Mouse (Mus musculus): ENCODE results near the gene Hepacam. TPM values are rescaled to one million over a fixed set of nuclear protein-coding genes. Genes with fewer than 3 reads are reported as not detected.

Gene Hepacam
- total RNA-seq, 1 experiment: 0.36 TPM

DNA sequence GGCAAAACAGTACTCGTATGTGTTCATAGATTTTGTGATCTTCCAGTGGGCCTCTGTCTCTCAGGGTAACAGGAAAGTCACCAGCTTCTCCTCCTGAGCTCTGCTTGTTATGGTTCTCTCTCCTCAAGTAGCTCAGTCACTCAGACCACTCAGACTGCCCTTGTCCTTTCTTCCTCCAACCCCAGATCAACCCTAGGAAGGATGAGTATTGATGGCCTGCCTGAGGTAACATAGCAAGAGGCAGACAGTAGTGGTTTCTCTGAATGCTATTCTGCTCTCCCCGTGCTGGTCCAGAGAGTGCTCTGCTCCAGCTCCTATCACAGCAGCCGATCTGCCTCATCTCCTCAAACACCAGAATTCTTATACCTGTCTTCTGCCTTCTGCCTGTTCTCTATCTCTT, 3.6 kb upstream of the Hepacam start:
- H3K27ac ChIP-seq (ENCODE audit: insufficient read depth, low read depth, low read length, poor library complexity, severe bottlenecking): no peak overlapping the region
- H3K36me3 ChIP-seq (ENCODE audit: control insufficient read depth, insufficient read depth, low read length, poor library complexity, severe bottlenecking): no peaks in the 10 kb centered on the region
- H3K4me1 ChIP-seq (ENCODE audit: control insufficient read depth in 2 of 2, insufficient read depth in 2 of 2, low read length in 2 of 2, poor library complexity in 1 of 2): peaks cover 0 to 4% of the 10 kb centered on the region in 2 experiments; a peak in 2 of 4 replicates
- DNase-seq (ENCODE audit: low read depth, low spot score): no peak
- no peak overlapping the region for H3K4me3 ChIP-seq (ENCODE audit: insufficient read depth in 1 of 2, low read depth in 1 of 2, low read length in 2 of 2, poor library complexity in 1 of 2, severe bottlenecking in 1 of 2)
- TF ChIP-seq MAFK (IDR thresholded peaks at IDR 0.05; ENCODE audit: insufficient read depth, low read depth, low read length): no peak
- no peak for TF ChIP-seq HCFC1 (IDR thresholded peaks at IDR 0.05; ENCODE audit: borderline replicate concordance, insufficient read depth, low read length)
- no peak for TF ChIP-seq ZNF384 (IDR thresholded peaks at IDR 0.05; ENCODE audit: low read depth, low read length)
- TF ChIP-seq CHD2 (IDR thresholded peaks at IDR 0.05; ENCODE audit: low read depth, low read length): no peak
- no peak for TF ChIP-seq ZC3H11A (IDR thresholded peaks at IDR 0.05; ENCODE audit: borderline replicate concordance, low read depth, low read length)
- in situ Hi-C loops (cut with MboI; ENCODE audit: low sequenced_read_pairs in 2 of 2, unreplicated experiment in 2 of 2): no loop called here
- no peak overlapping the region for H3K9ac ChIP-seq (ENCODE audit: insufficient read depth, low read depth, low read length, poor library complexity, severe bottlenecking)
- H3K9me3 ChIP-seq (ENCODE audit: control insufficient read depth, insufficient read depth, low read depth, low read length): no peaks in the 10 kb centered on the region

- H3K4me1 ChIP-seq (ENCODE audit: control insufficient read depth in 2 of 2, insufficient read depth in 2 of 2, low read length in 2 of 2, poor library complexity in 1 of 2): peaks cover 0 to 2% of the 10 kb centered on the region in 2 experiments; a peak in 2 of 4 replicates
- TF ChIP-seq MAFK (IDR thresholded peaks at IDR 0.05; ENCODE audit: insufficient read depth, low read depth, low read length) (no peak), CHD2 (IDR thresholded peaks at IDR 0.05; ENCODE audit: low read depth, low read length) (no peak), ZNF384 (IDR thresholded peaks at IDR 0.05; ENCODE audit: low read depth, low read length) (no peak), ZC3H11A (IDR thresholded peaks at IDR 0.05; ENCODE audit: borderline replicate concordance, low read depth, low read length) (no peak), HCFC1 (IDR thresholded peaks at IDR 0.05; ENCODE audit: borderline replicate concordance, insufficient read depth, low read length) (no peak)
- no peaks in the 10 kb centered on the region for H3K9me3 ChIP-seq (ENCODE audit: control insufficient read depth, insufficient read depth, low read depth, low read length)
- H3K4me3 ChIP-seq (ENCODE audit: insufficient read depth in 1 of 2, low read depth in 1 of 2, low read length in 2 of 2, poor library complexity in 1 of 2, severe bottlenecking in 1 of 2): no peak overlapping the region
- no peak overlapping the region for H3K9ac ChIP-seq (ENCODE audit: insufficient read depth, low read depth, low read length, poor library complexity, severe bottlenecking)
- in situ Hi-C loops (cut with MboI; ENCODE audit: low sequenced_read_pairs in 2 of 2, unreplicated experiment in 2 of 2): no loop called here
- no peaks in the 10 kb centered on the region for H3K36me3 ChIP-seq (ENCODE audit: control insufficient read depth, insufficient read depth, low read length, poor library complexity, severe bottlenecking)
- no peak for DNase-seq (ENCODE audit: low read depth, low spot score)
- no peak overlapping the region for H3K27ac ChIP-seq (ENCODE audit: insufficient read depth, low read depth, low read length, poor library complexity, severe bottlenecking)
Observed at GRCm38 (mm10) chr9:37364392-37364791, 2.8 kb upstream of the Hepacam start.

DNA sequence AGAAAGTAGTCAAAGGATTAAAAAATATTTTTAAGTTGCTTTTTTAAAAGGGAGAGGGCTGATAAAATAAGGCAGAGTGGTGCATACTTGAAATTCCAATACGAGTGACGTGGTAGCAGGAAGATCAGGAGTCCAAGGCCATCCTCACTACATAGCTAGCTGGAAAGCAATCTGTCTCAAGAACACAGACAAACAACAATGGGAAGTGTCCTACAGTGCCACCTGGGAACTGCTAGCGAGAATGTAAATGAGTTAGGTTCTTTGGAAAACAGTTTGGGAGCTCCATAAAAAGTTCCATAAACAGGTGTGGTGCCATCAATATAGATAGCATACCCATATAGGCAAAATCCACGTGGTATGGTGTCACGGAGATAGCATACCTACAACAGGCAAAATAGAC, 1.4 kb upstream of the Hepacam start:
- no peaks in the 10 kb centered on the region for H3K9me3 ChIP-seq (ENCODE audit: control insufficient read depth, insufficient read depth, low read depth, low read length)
- H3K4me3 ChIP-seq (ENCODE audit: insufficient read depth in 1 of 2, low read depth in 1 of 2, low read length in 2 of 2, poor library complexity in 1 of 2, severe bottlenecking in 1 of 2): no peak overlapping the region
- no peak overlapping the region for H3K9ac ChIP-seq (ENCODE audit: insufficient read depth, low read depth, low read length, poor library complexity, severe bottlenecking)
- in situ Hi-C loops (cut with MboI; ENCODE audit: low sequenced_read_pairs in 2 of 2, unreplicated experiment in 2 of 2): no loop called here
- H3K36me3 ChIP-seq (ENCODE audit: control insufficient read depth, insufficient read depth, low read length, poor library complexity, severe bottlenecking): no peaks in the 10 kb centered on the region
- no peak for TF ChIP-seq CHD2 (IDR thresholded peaks at IDR 0.05; ENCODE audit: low read depth, low read length)
- TF ChIP-seq MAFK (IDR thresholded peaks at IDR 0.05; ENCODE audit: insufficient read depth, low read depth, low read length): no peak
- no peak for DNase-seq (ENCODE audit: low read depth, low spot score)
- H3K4me1 ChIP-seq (ENCODE audit: control insufficient read depth in 2 of 2, insufficient read depth in 2 of 2, low read length in 2 of 2, poor library complexity in 1 of 2): 0 out of 4 replicates have a peak, but pooled peaks cover 0 to 2% of the 10 kb centered on the region in 2 experiments
- no peak overlapping the region for H3K27ac ChIP-seq (ENCODE audit: insufficient read depth, low read depth, low read length, poor library complexity, severe bottlenecking)

- no peak overlapping the region for H3K27ac ChIP-seq (ENCODE audit: insufficient read depth, low read depth, low read length, poor library complexity, severe bottlenecking)
- peak overlapping the region; percentile 26 to 46; a peak in 1 of 4 replicates for H3K4me3 ChIP-seq (ENCODE audit: insufficient read depth in 1 of 2, low read depth in 1 of 2, low read length in 2 of 2, poor library complexity in 1 of 2, severe bottlenecking in 1 of 2)
- H3K36me3 ChIP-seq (ENCODE audit: control insufficient read depth, insufficient read depth, low read length, poor library complexity, severe bottlenecking): no peaks in the 10 kb centered on the region
- no peaks in the 10 kb centered on the region for H3K9me3 ChIP-seq (ENCODE audit: control insufficient read depth, insufficient read depth, low read depth, low read length)
- DNase-seq (ENCODE audit: low read depth, low spot score): no peak
- in situ Hi-C loops (cut with MboI; ENCODE audit: low sequenced_read_pairs in 2 of 2, unreplicated experiment in 2 of 2): no loop called here
- H3K9ac ChIP-seq (ENCODE audit: insufficient read depth, low read depth, low read length, poor library complexity, severe bottlenecking): no peak overlapping the region
- TF ChIP-seq HCFC1 (IDR thresholded peaks at IDR 0.05; ENCODE audit: borderline replicate concordance, insufficient read depth, low read length): no peak
- TF ChIP-seq ZNF384 (IDR thresholded peaks at IDR 0.05; ENCODE audit: low read depth, low read length): no peak
- no peak for TF ChIP-seq CHD2 (IDR thresholded peaks at IDR 0.05; ENCODE audit: low read depth, low read length)
- TF ChIP-seq ZC3H11A (IDR thresholded peaks at IDR 0.05; ENCODE audit: borderline replicate concordance, low read depth, low read length): no peak
- TF ChIP-seq MAFK (IDR thresholded peaks at IDR 0.05; ENCODE audit: insufficient read depth, low read depth, low read length): no peak
- H3K4me1 ChIP-seq (ENCODE audit: control insufficient read depth in 2 of 2, insufficient read depth in 2 of 2, low read length in 2 of 2, poor library complexity in 1 of 2): 0 out of 4 replicates have a peak, but pooled peaks cover 0 to 2% of the 10 kb centered on the region in 2 experiments
Observed at GRCm38 (mm10) chr9:37368081-37368830, 1.1 kb downstream of the Hepacam start.
